ENCODE assay signal across 8 mouse cellular contexts in the genomic region with DNA sequence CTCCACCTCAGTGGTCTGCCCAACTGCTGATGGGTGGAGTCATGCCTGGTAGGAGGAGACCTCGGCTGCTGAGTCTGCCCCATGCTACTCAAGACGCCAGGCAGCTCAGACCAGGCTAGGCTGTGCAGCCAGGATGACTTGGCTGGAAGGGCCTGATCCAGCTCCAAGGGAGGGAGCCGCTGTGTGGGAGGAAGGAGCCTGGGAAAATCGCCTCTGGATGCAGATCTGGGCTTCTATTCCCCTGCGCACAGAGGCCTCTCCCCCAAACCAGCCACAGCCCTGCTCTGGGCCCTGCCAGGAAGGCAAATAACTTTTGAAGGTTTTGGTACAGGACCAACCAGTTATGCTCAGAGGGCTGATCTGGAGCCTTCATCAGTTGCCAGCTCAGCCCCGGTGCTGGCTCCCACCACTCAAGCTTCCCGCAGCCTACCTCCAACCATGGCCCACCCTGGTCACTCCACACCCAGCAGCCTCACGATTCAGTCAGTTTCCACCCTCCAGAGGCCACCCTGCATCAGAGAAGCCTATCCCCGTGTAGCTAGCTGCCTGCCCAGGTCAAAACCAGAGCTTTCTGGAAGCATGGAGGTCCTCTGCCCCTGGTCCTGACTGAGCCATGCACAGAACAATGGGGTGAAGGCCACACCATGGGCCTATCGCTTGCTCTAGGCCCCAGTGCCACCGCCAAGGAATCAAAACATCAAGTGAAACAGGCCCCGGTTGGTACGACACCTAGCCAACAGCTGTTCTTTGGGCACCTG. TPM values are rescaled to one million over a fixed set of nuclear protein-coding genes. Genes with fewer than 3 reads are reported as not detected.
DNase-seq lines count a peak whose midpoint lies in the region; ATAC-seq and TF ChIP-seq lines count a peak whose summit lies in the region.

No protein-coding gene starts in this region.

- ATAC-seq in liver, embryonic 12.5 days, result 0 out of 2 replicates have a peak, but pooled peaks have one; percentile 17
- no peak for ATAC-seq in liver, embryonic 11.5 days (replicated peaks; ENCODE audit: low FRiP score)

- H3K9me3 ChIP-seq in liver, embryonic 12.5 days (replicated peaks), result no peaks in the 10 kb centered on the region
- H3K9me3 ChIP-seq in liver, embryonic 11.5 days (ENCODE audit: control insufficient read depth, low read length), result no peaks in the 10 kb centered on the region

- intact Hi-C loops in heart, postnatal 36 days (cut with DNase I), result loop anchor here (5.0 kb wide), 1 partner anchor 283 kb away; no protein-coding TSS in a partner anchor

- no peak for TF ChIP-seq CTCF in testis, adult 2 months (IDR thresholded peaks at IDR 0.05; ENCODE audit: control insufficient read depth, insufficient read depth, insufficient replicate concordance, low read depth, low read length)

- H3K4me3 ChIP-seq in liver, embryonic 12.5 days, result no peak overlapping the region
- H3K4me3 ChIP-seq in liver, embryonic 11.5 days (ENCODE audit: low read depth, low read length), result no peak overlapping the region
- no peak overlapping the region for H3K4me3 ChIP-seq in testis, adult 2 months (ENCODE audit: control insufficient read depth, low read depth, low read length)

- H3K9ac ChIP-seq in liver, embryonic 12.5 days, result no peak overlapping the region
- no peak overlapping the region for H3K9ac ChIP-seq in liver, embryonic 11.5 days (ENCODE audit: low read depth, low read length)

- peaks cover 51% of the 10 kb centered on the region for H3K36me3 ChIP-seq in liver, embryonic 12.5 days
- peaks cover 31% of the 10 kb centered on the region for H3K36me3 ChIP-seq in liver, embryonic 11.5 days (ENCODE audit: control insufficient read depth, insufficient read depth, low read length)
- no peaks in the 10 kb centered on the region; the same call in 1 of the 2 replicates for H3K36me3 ChIP-seq in testis, adult 2 months (ENCODE audit: control insufficient read depth, insufficient read depth, low read length)

- no peak overlapping the region for H3K27ac ChIP-seq in liver, embryonic 12.5 days
- no peak overlapping the region for H3K27ac ChIP-seq in liver, embryonic 11.5 days (ENCODE audit: low read depth, low read length)
- no peak overlapping the region for H3K27ac ChIP-seq in testis, adult 2 months (ENCODE audit: control insufficient read depth, insufficient read depth, low read depth, low read length)

- H3K4me1 ChIP-seq in liver, embryonic 12.5 days, result peaks cover 13% of the 10 kb centered on the region
- peaks cover 3% of the 10 kb centered on the region; the same call in 1 of the 2 replicates for H3K4me1 ChIP-seq in liver, embryonic 11.5 days (replicated peaks; ENCODE audit: control insufficient read depth, insufficient read depth, low read length)
- H3K4me1 ChIP-seq in testis, adult 2 months (ENCODE audit: control insufficient read depth, insufficient read depth, low read length), result no peaks in the 10 kb centered on the region

- DNase-seq in adrenal gland, postnatal 14 days, result peak; percentile 54
- DNase-seq in adrenal gland, adult 8-10 months, result no peak
- no peak for DNase-seq in liver, embryonic 11.5 days (ENCODE audit: low spot score)
- DNase-seq in heart, postnatal 36 days, result peak; percentile 62 to 68
- no peak for DNase-seq in natural killer cell, adult 2 months (ENCODE audit: low spot score in 2 of 2)
- DNase-seq in right cerebral cortex, postnatal 25 days, result no peak

- no peak overlapping the region for H3K4me2 ChIP-seq in liver, embryonic 12.5 days
- no peak overlapping the region for H3K4me2 ChIP-seq in liver, embryonic 11.5 days

- peak; percentile 17; the same call in 1 of the 2 replicates for TF ChIP-seq POLR2A in testis, adult 2 months (IDR thresholded peaks at IDR 0.05; ENCODE audit: control insufficient read depth, low read depth, low read length)

- H3K27me3 ChIP-seq in liver, embryonic 12.5 days (replicated peaks), result 0 out of 2 replicates have a peak, but pooled peaks cover 4% of the 10 kb centered on the region
- H3K27me3 ChIP-seq in liver, embryonic 11.5 days (replicated peaks; ENCODE audit: control insufficient read depth, insufficient read depth, low read length), result no peaks in the 10 kb centered on the region
- H3K27me3 ChIP-seq in testis, adult 2 months (ENCODE audit: control insufficient read depth, insufficient read depth, low read length), result no peaks in the 10 kb centered on the region

- WGBS in liver, embryonic 12.5 days (ENCODE audit: insufficient replicate concordance), result 68% methylated on average over 13 of the region's 13 CpGs
- 80% methylated on average over 13 of the region's 13 CpGs for WGBS in liver, embryonic 11.5 days

RNA-seq across cellular contexts. Expression of gene Rsph9, which starts 14.1 kb away (rescaled TPM):
- 4.9 and 6.3 TPM in 2 replicates for total RNA-seq in adrenal gland, postnatal 14 days (2021)
- 10 to 100 TPM in 3 of 4 experiments, 1 to 10 TPM in 1; 6.0 to 21.4 (median 15.3) TPM for total RNA-seq in adrenal gland, adult 8-10 months (2022)
- polyA plus RNA-seq in liver, embryonic 12.5 days (2016; fragmentation: Nextera tagmentation; extraction: Ambion mirVana), result 0.72 and 1.5 TPM in 2 replicates
- polyA plus RNA-seq in liver, embryonic 11.5 days (2014; fragmentation: Nextera tagmentation; extraction: Ambion mirVana), result 2.0 TPM in 2 replicates
- 1 to 10 TPM in 1 of 2 experiments, under 1 TPM in 1; 0.94 to 1.4 TPM for total RNA-seq in heart, postnatal 36 days (2021)
- 240 and 252 TPM in 2 replicates for polyA plus RNA-seq in testis, adult 2 months (2012; rRNA removed)

RNA-seq across cellular contexts. Expression of gene Mrps18a, which starts 19.1 kb away (rescaled TPM):
- 107 and 111 TPM in 2 replicates for total RNA-seq in adrenal gland, postnatal 14 days (2021)
- 100 to 1,000 TPM in 2 of 4 experiments, 10 to 100 TPM in 2; 94.5 to 106 (median 101) TPM for total RNA-seq in adrenal gland, adult 8-10 months (2022)
- polyA plus RNA-seq in liver, embryonic 12.5 days (2016; fragmentation: Nextera tagmentation; extraction: Ambion mirVana), result 107 and 110 TPM in 2 replicates
- 141 and 143 TPM in 2 replicates for polyA plus RNA-seq in liver, embryonic 11.5 days (2014; fragmentation: Nextera tagmentation; extraction: Ambion mirVana)
- 100 to 1,000 TPM; 131 to 140 TPM for total RNA-seq in heart, postnatal 36 days (2021)
- 74.0 and 89.6 TPM in 2 replicates for polyA plus RNA-seq in testis, adult 2 months (2012; rRNA removed)

RNA-seq across cellular contexts. Expression of gene Mad2l1bp, which starts 23.4 kb away (rescaled TPM):
- 10.8 and 13.9 TPM in 2 replicates for total RNA-seq in adrenal gland, postnatal 14 days (2021)
- 10 to 100 TPM; 16.5 to 22.1 (median 18.8) TPM for total RNA-seq in adrenal gland, adult 8-10 months (2022)
- 44.1 and 46.7 TPM in 2 replicates for polyA plus RNA-seq in liver, embryonic 12.5 days (2016; fragmentation: Nextera tagmentation; extraction: Ambion mirVana)
- polyA plus RNA-seq in liver, embryonic 11.5 days (2014; fragmentation: Nextera tagmentation; extraction: Ambion mirVana), result 37.2 and 41.2 TPM in 2 replicates
- total RNA-seq in heart, postnatal 36 days (2021), result 10 to 100 TPM; 21.0 to 21.8 TPM
- polyA plus RNA-seq in testis, adult 2 months (2012; rRNA removed), result 23.7 and 24.5 TPM in 2 replicates

RNA-seq across cellular contexts. Expression of gene Gtpbp2, which starts 30.9 kb away (rescaled TPM):
- 74.2 and 90.1 TPM in 2 replicates for total RNA-seq in adrenal gland, postnatal 14 days (2021)
- 100 to 1,000 TPM in 1 of 4 experiments, 10 to 100 TPM in 3; 69.9 to 108 (median 89.8) TPM for total RNA-seq in adrenal gland, adult 8-10 months (2022)
- 32.6 and 33.7 TPM in 2 replicates for polyA plus RNA-seq in liver, embryonic 12.5 days (2016; fragmentation: Nextera tagmentation; extraction: Ambion mirVana)
- polyA plus RNA-seq in liver, embryonic 11.5 days (2014; fragmentation: Nextera tagmentation; extraction: Ambion mirVana), result 26.1 and 31.1 TPM in 2 replicates
- total RNA-seq in heart, postnatal 36 days (2021), result 10 to 100 TPM; 65.1 to 72.2 TPM
- polyA plus RNA-seq in testis, adult 2 months (2012; rRNA removed), result 149 and 155 TPM in 2 replicates

Comparison
In these comparisons a context has a peak if more than half of its experiments do, and no peak if none do; other contexts are left out.
1. DNase-seq: peak in adrenal gland, postnatal 14 days (single experiment) and heart, postnatal 36 days (2 of 2); none in adrenal gland, adult 8-10 months (single experiment), liver, embryonic 11.5 days (single experiment), natural killer cell, adult 2 months (0 of 2) and right cerebral cortex, postnatal 25 days (single experiment).